Mouse (Mus musculus) hindbrain, postnatal 0 days (tissue): Measurements from ENCODE around the gene Bcl9. TPM values are rescaled to one million over a fixed set of nuclear protein-coding genes. Genes with fewer than 3 reads are reported as not detected.

Source experiments
- ATAC-seq: fragments of 200-750 bp; cut with Nextera tagmentation; 2 replicates; pipeline ENCODE4 v1.8.0; 2017; ENCODE audit warnings: mild to moderate bottlenecking, moderate TSS enrichment, moderate library complexity
- DNase-seq: peaks from one replicate; pipeline ENCODE4 v3.0.0-alpha.2; 2015; ENCODE audit warnings: low spot score
- H3K27ac ChIP-seq: fragments of 300-500 bp; sonication (generic); 2 replicates; pipeline ENCODE4 v1.5.1; 2014; ENCODE audit warnings: mild to moderate bottlenecking
- H3K27me3 ChIP-seq: fragments of 300-500 bp; sonication (generic); 2 replicates; pipeline ENCODE4 v1.6.1; 2014; ENCODE audit warnings: low read length, mixed read lengths; ENCODE audit not compliant: insufficient read depth
- H3K36me3 ChIP-seq: fragments of 300-500 bp; sonication (generic); 2 replicates; pipeline ENCODE4 v1.6.1; 2014; ENCODE audit warnings: low read length, mixed read lengths; ENCODE audit not compliant: insufficient read depth
- H3K4me1 ChIP-seq: fragments of 300-500 bp; sonication (generic); 2 replicates; pipeline ENCODE4 v1.6.1; 2014; ENCODE audit warnings: antibody characterized with exemption, low read length, mixed read lengths; ENCODE audit not compliant: insufficient read depth
- H3K4me2 ChIP-seq: fragments of 300-500 bp; sonication (generic); 2 replicates; pipeline ENCODE4 v1.6.1; 2014; ENCODE audit warnings: low read depth, mild to moderate bottlenecking, low read length, moderate library complexity, mixed read lengths
- H3K4me3 ChIP-seq: fragments of 300-500 bp; sonication (generic); 2 replicates; pipeline ENCODE4 v1.5.1; 2014; ENCODE audit warnings: low read length
- H3K9ac ChIP-seq: fragments of 300-500 bp; sonication (generic); replicated peaks from 2 replicates; pipeline ENCODE4 v1.6.1; 2014; ENCODE audit warnings: mild to moderate bottlenecking, low read length, moderate library complexity, mixed read lengths
- H3K9me3 ChIP-seq: fragments of 300-500 bp; sonication (generic); 2 replicates; pipeline ENCODE4 v1.6.1; 2016; ENCODE audit warnings: low read length, mixed read lengths
- CTCF ChIP-seq: IDR thresholded peaks from 2 replicates; pipeline ENCODE4 v1.5.1; 2016; ENCODE audit warnings: antibody characterized with exemption, control low read depth, low read depth
- WGBS: fragments of 180-500 bp; shearing (Covaris S2); extraction: QIAGEN DNeasy Blood & Tissue Kit; methylation state at CpG from one replicate; pipeline ENCODE4 v1.1.7; 2014; 5-methylcytosine and 5-hydroxymethylcytosine counted together
- polyA plus RNA-seq: library from polyadenylated mRNA; unstranded; fragments of >200 nt; fragmentation: Nextera tagmentation; extraction: Ambion mirVana; gene quantifications from 2 replicates; pipeline ENCODE4 v1.2.1, GENCODE M21; 2015
- total RNA-seq: library from RNA; depleted of rRNA; stranded (reverse); fragments of >200 nt; gene quantifications from 2 replicates; pipeline ENCODE4 v1.2.3, GENCODE M21; 2014

Gene Bcl9
- total and polyA plus RNA-seq, 2 experiments from 2014 or later, result 30.3 to 53.8 TPM

DNA sequence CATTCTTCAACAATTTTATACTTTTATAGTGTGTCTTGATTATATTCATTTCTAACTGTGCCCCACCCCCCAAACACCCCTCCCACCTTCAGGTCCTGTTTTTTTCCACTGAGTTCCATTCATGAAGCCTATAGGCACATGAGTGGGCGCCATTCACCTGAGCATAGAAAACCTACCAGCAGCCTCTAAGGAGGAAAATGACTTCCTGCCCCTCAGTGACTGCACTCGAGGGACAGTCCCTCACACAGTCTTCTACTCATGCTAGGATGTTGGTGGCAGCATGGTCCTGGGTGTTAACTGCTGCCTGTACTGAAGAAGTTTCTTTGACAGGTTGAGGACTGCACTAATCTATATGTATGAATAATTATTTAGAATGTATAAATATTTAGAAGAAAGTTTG is 30.1 kb upstream of the Bcl9 start:
- no peaks in the 10 kb centered on the region for H3K9me3 ChIP-seq
- H3K27me3 ChIP-seq, result no peaks in the 10 kb centered on the region
- TF ChIP-seq CTCF, result no peak
- H3K4me3 ChIP-seq, result no peak overlapping the region
- no peaks in the 10 kb centered on the region for H3K36me3 ChIP-seq
- H3K27ac ChIP-seq, result no peak overlapping the region
- 0 out of 2 replicates have a peak, but pooled peaks cover 3% of the 10 kb centered on the region for H3K4me1 ChIP-seq
- no peak for ATAC-seq
- H3K9ac ChIP-seq, result no peak overlapping the region
- WGBS, result 94% methylated on average over 2 of the region's 2 CpGs
- no peak overlapping the region for H3K4me2 ChIP-seq
- DNase-seq, result no peak

DNA sequence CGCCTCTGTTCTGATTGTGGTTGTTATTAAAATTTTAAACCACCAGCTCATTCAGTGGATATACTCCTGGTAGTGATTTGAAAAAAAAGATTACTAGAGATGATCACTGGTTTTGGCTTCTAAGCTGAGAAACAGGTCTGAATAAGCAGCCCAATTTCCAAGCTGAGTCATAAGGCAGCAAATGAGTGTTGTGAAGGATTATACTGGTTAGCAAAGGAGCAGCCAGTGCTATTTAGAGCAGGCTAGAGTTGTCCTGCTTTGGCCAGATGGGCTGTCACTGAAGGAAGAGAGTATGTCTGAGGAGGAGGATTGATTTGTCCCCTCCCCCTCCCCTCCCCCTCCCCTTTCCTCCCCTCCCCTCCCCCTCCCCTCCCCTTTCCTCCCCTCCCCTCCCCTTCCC is 29.6 kb upstream of the Bcl9 start:
- WGBS, result 100% methylated on average over 1 of the region's 1 CpGs
- Histone ChIP-seq H3K27ac (no peak overlapping the region), H3K4me2 (no peak overlapping the region), H3K27me3 (no peaks in the 10 kb centered on the region), H3K4me1 (0 out of 2 replicates have a peak, but pooled peaks cover 3% of the 10 kb centered on the region), H3K9ac (no peak overlapping the region), H3K4me3 (no peak overlapping the region), H3K9me3 (no peaks in the 10 kb centered on the region), H3K36me3 (no peaks in the 10 kb centered on the region)
- DNase-seq (no peak), ATAC-seq (no peak)
- TF ChIP-seq CTCF, result no peak

- H3K9ac ChIP-seq, result no peak overlapping the region
These were observed 28.1 kb upstream of the Bcl9 start for GRCm38 (mm10) chr3:97325621-97326345.

GRCm38 (mm10) chr3:97324046-97324445 is 26.3 kb upstream of the Bcl9 start:
- TF ChIP-seq CTCF, result no peak
- WGBS, result 17% methylated on average over 17 of the region's 17 CpGs
- 0 out of 2 replicates have a peak, but pooled peaks cover 3% of the 10 kb centered on the region for H3K4me1 ChIP-seq
- ATAC-seq (peak; percentile 64), DNase-seq (peak; percentile 55)
- H3K36me3 ChIP-seq, result no peaks in the 10 kb centered on the region
- no peak overlapping the region for H3K9ac ChIP-seq
- H3K27me3 ChIP-seq, result no peaks in the 10 kb centered on the region
- H3K4me3 ChIP-seq, result 0 out of 2 replicates have a peak overlapping the region, but pooled peaks have one; percentile 5
- H3K9me3 ChIP-seq, result no peaks in the 10 kb centered on the region
- peak overlapping the region; percentile 38 for H3K4me2 ChIP-seq
- no peak overlapping the region for H3K27ac ChIP-seq

More at GRCm38 (mm10) chr3:97325621-97326345, 28.1 kb upstream of the Bcl9 start:
- 47% methylated on average over 15 of the region's 15 CpGs for WGBS
- DNase-seq, result peak; percentile 29
- Histone ChIP-seq H3K4me3 (no peak overlapping the region), H3K4me1 (0 out of 2 replicates have a peak, but pooled peaks cover 3% of the 10 kb centered on the region), H3K4me2 (no peak overlapping the region), H3K27ac (no peak overlapping the region), H3K36me3 (no peaks in the 10 kb centered on the region), H3K27me3 (no peaks in the 10 kb centered on the region), H3K9me3 (no peaks in the 10 kb centered on the region)
- no peak for TF ChIP-seq CTCF
- ATAC-seq, result peak; percentile 51; the same call in 1 of the 2 replicates

GRCm38 (mm10) chr3:97317302-97317701 is 19.6 kb upstream of the Bcl9 start:
- Histone ChIP-seq H3K4me2 (no peak overlapping the region), H3K9ac (no peak overlapping the region), H3K9me3 (no peaks in the 10 kb centered on the region), H3K4me3 (no peak overlapping the region), H3K27me3 (no peaks in the 10 kb centered on the region), H3K36me3 (no peaks in the 10 kb centered on the region), H3K27ac (no peak overlapping the region), H3K4me1 (no peaks in the 10 kb centered on the region; the same call in 1 of the 2 replicates)
- DNase-seq, result no peak
- 70% methylated on average over 3 of the region's 3 CpGs for WGBS
- no peak for TF ChIP-seq CTCF
- ATAC-seq, result no peak

DNA sequence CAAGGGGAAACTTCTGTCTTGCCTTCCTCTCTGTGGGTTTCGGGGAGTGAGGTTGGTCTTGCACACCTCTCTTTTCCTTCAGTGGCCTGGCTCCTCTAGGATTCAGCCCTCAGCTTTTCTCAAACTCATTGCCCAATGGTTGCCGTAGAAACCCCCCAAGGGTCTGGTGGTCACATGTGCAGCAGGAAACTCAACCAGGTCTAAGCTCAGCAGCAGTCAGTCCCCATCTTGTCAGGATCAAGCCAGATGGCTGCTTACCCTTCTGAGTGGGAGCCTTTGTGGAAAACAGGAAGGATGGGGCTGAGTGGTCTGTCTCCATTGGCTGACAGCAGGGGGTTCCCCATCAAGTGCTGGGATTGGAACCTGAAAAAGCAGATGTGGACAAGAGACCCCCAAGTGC is 15.7 kb upstream of the Bcl9 start:
- Histone ChIP-seq H3K27me3 (no peaks in the 10 kb centered on the region), H3K36me3 (no peaks in the 10 kb centered on the region), H3K27ac (no peak overlapping the region), H3K4me1 (peaks cover 10% of the 10 kb centered on the region), H3K9ac (no peak overlapping the region), H3K4me3 (no peak overlapping the region), H3K4me2 (no peak overlapping the region), H3K9me3 (no peaks in the 10 kb centered on the region)
- DNase-seq (peak; percentile 49), ATAC-seq (peak; percentile 67)
- no peak for TF ChIP-seq CTCF
- 51% methylated on average over 2 of the region's 2 CpGs for WGBS

DNA sequence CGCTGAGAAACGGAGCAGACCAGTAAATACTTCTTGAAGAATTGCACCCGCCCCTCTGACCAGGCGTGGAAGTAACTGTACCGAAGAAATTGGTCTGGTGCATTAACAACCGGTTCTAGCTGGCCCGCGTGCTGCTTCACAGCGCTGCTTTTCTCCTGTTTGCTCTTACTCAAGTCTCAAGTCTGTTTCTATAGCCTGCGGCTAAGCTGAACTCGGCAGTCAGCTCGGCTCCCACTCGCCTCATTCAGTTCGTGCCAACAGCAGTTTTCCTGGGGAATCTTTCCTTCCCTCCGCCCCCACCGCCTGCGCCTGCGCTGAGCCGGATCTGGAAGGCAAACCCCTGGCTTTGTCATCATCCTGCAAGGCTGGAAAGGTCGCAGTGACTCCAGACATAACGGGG is 14.3 kb upstream of the Bcl9 start:
- TF ChIP-seq CTCF, result no peak
- DNase-seq, result peak; percentile 82
- ATAC-seq, result peak; percentile 72
- Histone ChIP-seq H3K27me3 (no peaks in the 10 kb centered on the region), H3K27ac (peak overlapping the region; percentile 17; the same call in 1 of the 2 replicates), H3K36me3 (no peaks in the 10 kb centered on the region), H3K4me3 (peak overlapping the region; percentile 12), H3K9me3 (no peaks in the 10 kb centered on the region), H3K9ac (no peak overlapping the region; the same call in 1 of the 2 replicates), H3K4me2 (peak overlapping the region; percentile 44), H3K4me1 (peaks cover 15% of the 10 kb centered on the region)
- 14% methylated on average over 21 of the region's 21 CpGs for WGBS
